29 mouse cellular contexts compared by ENCODE assay signal in the genomic region with DNA sequence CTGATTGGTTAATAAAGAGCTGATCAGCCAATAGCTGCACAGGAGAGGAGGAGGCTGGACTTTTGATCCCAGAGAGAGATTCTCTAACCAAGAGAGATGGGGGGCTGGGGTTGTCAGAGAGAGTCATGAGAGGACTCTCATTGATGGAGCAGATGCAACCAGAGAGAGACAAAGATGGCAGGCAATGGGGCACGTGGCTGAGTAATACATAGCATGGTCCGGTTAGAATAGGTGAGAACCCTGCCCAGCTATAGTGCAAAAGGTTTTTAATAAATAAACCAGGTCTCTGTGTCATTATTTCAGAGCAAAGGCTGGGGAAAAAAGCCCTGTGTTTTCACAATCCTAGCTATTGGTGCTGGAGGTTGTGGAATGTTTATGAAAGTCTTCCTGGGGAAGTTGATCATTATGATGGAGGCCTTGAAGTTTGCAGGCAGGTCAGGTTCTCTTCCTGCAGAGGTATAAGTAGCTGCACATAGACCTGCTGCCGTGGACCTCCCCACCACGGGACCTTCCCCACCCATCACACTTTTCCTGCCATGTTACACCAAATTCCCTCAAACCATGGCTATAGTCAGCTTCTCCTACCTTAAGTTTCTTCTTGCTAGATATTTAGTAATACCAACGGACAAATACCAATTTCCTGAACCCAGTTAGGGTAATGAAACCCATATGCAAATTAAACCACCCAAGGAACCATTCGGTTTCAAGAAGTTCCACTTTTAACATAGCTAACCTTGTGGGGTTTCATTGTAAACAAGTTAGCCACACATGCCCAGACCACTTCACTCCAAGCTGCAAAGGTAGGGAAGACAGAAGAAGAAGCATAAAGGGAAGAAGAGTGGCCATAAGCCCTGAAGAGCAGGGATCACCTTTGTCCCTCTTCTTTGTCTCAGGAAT. TPM values are rescaled to one million over a fixed set of nuclear protein-coding genes. Genes with fewer than 3 reads are reported as not detected.
DNase-seq lines count a peak whose midpoint lies in the region; ATAC-seq and TF ChIP-seq lines count a peak whose summit lies in the region.
"Had no signal": no experiment of that assay in that cellular context is flagged by ENCODE, and none has a peak within 500 bp of the region (broad histone marks: within the 10 kb centered on the region; RNA-seq: fewer than 3 reads in every experiment).

No protein-coding gene starts in this region.

- no peaks in the 10 kb centered on the region for H3K4me1 ChIP-seq in liver, adult 2 months (ENCODE audit: control insufficient read depth, insufficient read depth, low read length)
- H3K4me1 ChIP-seq in midbrain, postnatal 0 days (ENCODE audit: insufficient read depth, low read length), result no peaks in the 10 kb centered on the region
- H3K4me1 ChIP-seq: heart, embryonic 15.5 days; liver, embryonic 15.5 days; neural tube, embryonic 15.5 days; stomach, embryonic 15.5 days had no signal

- no peaks in the 10 kb centered on the region for H3K79me2 ChIP-seq in liver, adult 2 months (ENCODE audit: control insufficient read depth, insufficient read depth, low read length)

- H3K27me3 ChIP-seq in liver, adult 2 months (ENCODE audit: control insufficient read depth, insufficient read depth, low read length), result no peaks in the 10 kb centered on the region
- H3K27me3 ChIP-seq in splenic B cell, adult 2 months (ENCODE audit: control insufficient read depth, insufficient read depth, low read length, poor library complexity, severe bottlenecking), result no peaks in the 10 kb centered on the region
- no peaks in the 10 kb centered on the region for H3K27me3 ChIP-seq in midbrain, postnatal 0 days (ENCODE audit: insufficient read depth, low read length)
- H3K27me3 ChIP-seq: heart, embryonic 15.5 days; hindbrain, embryonic 13.5 days; liver, embryonic 15.5 days; neural tube, embryonic 15.5 days; stomach, embryonic 15.5 days had no signal

- H3K4me3 ChIP-seq in liver, adult 2 months (ENCODE audit: insufficient read depth, low read depth, low read length), result no peak overlapping the region
- H3K4me3 ChIP-seq in midbrain, postnatal 0 days (ENCODE audit: low read depth, low read length), result no peak overlapping the region
- H3K4me3 ChIP-seq: heart, embryonic 15.5 days; hindbrain, embryonic 13.5 days; liver, embryonic 15.5 days; neural tube, embryonic 15.5 days; stomach, embryonic 15.5 days had no signal

- H3K36me3 ChIP-seq in liver, adult 2 months (ENCODE audit: control insufficient read depth, insufficient read depth, low read length), result no peaks in the 10 kb centered on the region
- no peaks in the 10 kb centered on the region for H3K36me3 ChIP-seq in splenic B cell, adult 2 months (ENCODE audit: control insufficient read depth, insufficient read depth, low read length, poor library complexity, severe bottlenecking)
- no peaks in the 10 kb centered on the region for H3K36me3 ChIP-seq in midbrain, postnatal 0 days (ENCODE audit: insufficient read depth, low read length)
- H3K36me3 ChIP-seq: heart, embryonic 15.5 days; hindbrain, embryonic 13.5 days; liver, embryonic 15.5 days; neural tube, embryonic 15.5 days; stomach, embryonic 15.5 days had no signal

- no peak overlapping the region for H3K27ac ChIP-seq in liver, adult 2 months (replicated peaks; ENCODE audit: insufficient read depth, low read depth, low read length)
- H3K27ac ChIP-seq in midbrain, postnatal 0 days (ENCODE audit: low read depth, low read length), result no peak overlapping the region
- H3K27ac ChIP-seq: heart, embryonic 15.5 days; hindbrain, embryonic 13.5 days; liver, embryonic 15.5 days; neural tube, embryonic 15.5 days; stomach, embryonic 15.5 days had no signal

- peak; percentile 70 for ATAC-seq in megakaryocyte, adult 5-6 weeks (ENCODE audit: poor library complexity, severe bottlenecking)
- no peak for ATAC-seq in midbrain, postnatal 0 days (ENCODE audit: low FRiP score)
- ATAC-seq: activated CD4-positive, CD25-positive, alpha-beta regulatory T cell, adult 4 months; forebrain, embryonic 14.5 days; intestine, embryonic 16.5 days had no signal

- no peaks in the 10 kb centered on the region for H3K9me3 ChIP-seq in midbrain, postnatal 0 days (ENCODE audit: low read length)
- H3K9me3 ChIP-seq: heart, embryonic 15.5 days; hindbrain, embryonic 13.5 days; liver, embryonic 15.5 days; neural tube, embryonic 15.5 days; stomach, embryonic 15.5 days had no signal

- TF ChIP-seq CTCF in liver, adult 2 months (IDR thresholded peaks at IDR 0.05; ENCODE audit: low read depth, low read length), result no peak
- TF ChIP-seq CTCF in midbrain, postnatal 0 days (IDR thresholded peaks at IDR 0.05), result no peak

- peak; percentile 8 for DNase-seq in liver, adult 2 months (ENCODE audit: extremely low read depth, low read depth, low spot score)
- no peak for DNase-seq in liver
- DNase-seq in testis, postnatal 10 days (ENCODE audit: low spot score), result peak; percentile 2
- no peak for DNase-seq in testis, postnatal 14 days (ENCODE audit: low spot score)
- DNase-seq in splenic B cell, adult 2 months (ENCODE audit: low read depth, low spot score), result peak; percentile 70
- DNase-seq in ovary, postnatal 10 days (ENCODE audit: low spot score), result no peak
- no peak for DNase-seq in midbrain, postnatal 0 days (ENCODE audit: low spot score)
- DNase-seq: adrenal gland, adult 2 months; cerebellum, adult 8-10 months; cerebellum, postnatal 25 days; gastrocnemius, postnatal 36 days; kidney, adult 8-10 months; kidney, postnatal 10 days; layer of hippocampus, postnatal 36 days; left cerebral cortex, postnatal 4 days; lung, postnatal 4 days; midbrain, embryonic 14.5 days; spleen, adult 18-20 months; thymus, adult 18-20 months; thymus, postnatal 25 days had no signal

- H3K4me2 ChIP-seq in midbrain, postnatal 0 days (ENCODE audit: low read depth, low read length, poor library complexity, severe bottlenecking), result no peak overlapping the region
- H3K4me2 ChIP-seq: heart, embryonic 15.5 days; hindbrain, embryonic 13.5 days; liver, embryonic 15.5 days; neural tube, embryonic 15.5 days; stomach, embryonic 15.5 days had no signal

- 67% methylated on average over 6 of the region's 6 CpGs for WGBS in liver, adult 2 months
- WGBS in midbrain, postnatal 0 days, result 90% methylated on average over 6 of the region's 6 CpGs

- TF ChIP-seq POLR2A in liver, adult 2 months (IDR thresholded peaks at IDR 0.05; ENCODE audit: extremely low read depth, insufficient read depth, low read length), result no peak

- H3K9ac ChIP-seq in liver, adult 2 months (ENCODE audit: low read depth, low read length), result no peak overlapping the region
- H3K9ac ChIP-seq in midbrain, postnatal 0 days (replicated peaks; ENCODE audit: low read length, poor library complexity, severe bottlenecking), result no peak overlapping the region
- H3K9ac ChIP-seq: heart, embryonic 15.5 days; hindbrain, embryonic 13.5 days; liver, embryonic 15.5 days; neural tube, embryonic 15.5 days; stomach, embryonic 15.5 days had no signal

RNA-seq across cellular contexts. Expression of a gene that starts 35.4 kb away (rescaled TPM):
- 0.09 and 0.27 TPM in 2 replicates for total RNA-seq in liver, adult 2 months (2014; rRNA removed)
- 0.01 and 0.09 TPM in 2 replicates for polyA plus RNA-seq in liver, adult 2 months (2012; rRNA removed)
- 0.02 and 0.23 TPM in 2 replicates for total RNA-seq in megakaryocyte, adult 5-6 weeks (2015)
- 0.26 and 0.85 TPM in 2 replicates for total RNA-seq in megakaryocyte, adult 5-6 weeks (2017)
- 68.4 and 76.9 TPM in 2 replicates for total RNA-seq in midbrain, postnatal 0 days (2014; rRNA removed)
- polyA plus RNA-seq in midbrain, postnatal 0 days (2015; fragmentation: Nextera tagmentation; extraction: Ambion mirVana), result 7.6 and 10.3 TPM in 2 replicates

Comparison
In these comparisons a context has a peak if more than half of its experiments do, and no peak if none do; other contexts are left out.
1. DNase-seq: peak in liver, adult 2 months (single experiment), testis, postnatal 10 days (single experiment) and splenic B cell, adult 2 months (single experiment); none in liver (single experiment), testis, postnatal 14 days (single experiment), ovary, postnatal 10 days (single experiment) and midbrain, postnatal 0 days (single experiment).
2. RNA of a gene that starts 35.4 kb away (total RNA-seq): 68.4 to 76.9 TPM in midbrain, postnatal 0 days; 0.02 to 0.85 TPM in megakaryocyte, adult 5-6 weeks and 0.09 to 0.27 TPM in liver, adult 2 months; every median in the first group is over 10 times any median in the second.